Mouse (Mus musculus) embryonic facial prominence, embryonic 14.5 days (tissue): Measurements from ENCODE around the gene Nsmce3. TPM values are rescaled to one million over a fixed set of nuclear protein-coding genes. Genes with fewer than 3 reads are reported as not detected.

Experiments
- ATAC-seq: fragments of 200-750 bp; cut with Nextera tagmentation; 2 replicates; pipeline ENCODE4 v1.8.0; 2017; ENCODE audit warnings: low read depth, moderate number of reproducible peaks, moderate TSS enrichment
- DNase-seq: peaks from one replicate; pipeline ENCODE4 v3.0.0-alpha.2; 2015; ENCODE audit warnings: low spot score
- H3K27ac ChIP-seq: fragments of 300-500 bp; sonication (generic); replicated peaks from 2 replicates; pipeline ENCODE4 v1.5.1; 2014; ENCODE audit warnings: low read depth, mild to moderate bottlenecking, low read length, moderate library complexity
- H3K27me3 ChIP-seq: fragments of 300-500 bp; sonication (generic); replicated peaks from 2 replicates; pipeline ENCODE4 v1.6.1; 2014; ENCODE audit warnings: low read length; ENCODE audit not compliant: control insufficient read depth, insufficient read depth
- H3K36me3 ChIP-seq: fragments of 300-500 bp; sonication (generic); 2 replicates; pipeline ENCODE4 v1.6.1; 2014; ENCODE audit warnings: low read length, mixed read lengths; ENCODE audit not compliant: control insufficient read depth, insufficient read depth
- H3K4me1 ChIP-seq: fragments of 300-500 bp; sonication (generic); 2 replicates; pipeline ENCODE4 v1.6.1; 2014; ENCODE audit warnings: antibody characterized with exemption, low read length; ENCODE audit not compliant: control insufficient read depth, insufficient read depth
- H3K4me2 ChIP-seq: fragments of 300-500 bp; sonication (generic); 2 replicates; pipeline ENCODE4 v1.6.1; 2014; ENCODE audit warnings: low read depth, mild to moderate bottlenecking, low read length, moderate library complexity, mixed read lengths
- H3K4me3 ChIP-seq: fragments of 300-500 bp; sonication (generic); 2 replicates; pipeline ENCODE4 v1.5.1; 2014; ENCODE audit warnings: low read depth, mild to moderate bottlenecking, low read length
- H3K9ac ChIP-seq: fragments of 300-500 bp; sonication (generic); 2 replicates; pipeline ENCODE4 v1.6.1; 2014; ENCODE audit warnings: low read depth, mild to moderate bottlenecking, low read length, moderate library complexity, mixed read lengths
- H3K9me3 ChIP-seq: fragments of 300-500 bp; sonication (generic); 2 replicates; pipeline ENCODE4 v1.6.1; 2016; ENCODE audit warnings: low read length; ENCODE audit not compliant: control insufficient read depth
- WGBS: fragments of 180-500 bp; shearing (Covaris S2); extraction: QIAGEN DNeasy Blood & Tissue Kit; methylation state at CpG from one replicate; pipeline ENCODE4 v1.1.7; 2014; 5-methylcytosine and 5-hydroxymethylcytosine counted together
- polyA plus RNA-seq: library from polyadenylated mRNA; unstranded; fragments of >200 nt; fragmentation: Nextera tagmentation; extraction: Ambion mirVana; gene quantifications from 2 replicates; pipeline ENCODE4 v1.2.1, GENCODE M21; 2014

Nsmce3 gene
- polyA plus RNA-seq, 1 experiment from 2014 or later = 11.4 TPM

GRCm38 (mm10) chr7:64900249-64900648, 27.5 kb upstream of the Nsmce3 start:
- 72% methylated on average over 2 of the region's 2 CpGs for WGBS
- Histone ChIP-seq H3K27ac (no peak overlapping the region), H3K36me3 (no peaks in the 10 kb centered on the region), H3K4me3 (no peak overlapping the region), H3K27me3 (no peaks in the 10 kb centered on the region), H3K4me2 (no peak overlapping the region), H3K4me1 (0 out of 2 replicates have a peak, but pooled peaks cover 5% of the 10 kb centered on the region), H3K9me3 (no peaks in the 10 kb centered on the region), H3K9ac (no peak overlapping the region)
- ATAC-seq (no peak), DNase-seq (no peak)

- Histone ChIP-seq H3K27ac (no peak overlapping the region), H3K9me3 (no peaks in the 10 kb centered on the region), H3K4me3 (no peak overlapping the region), H3K36me3 (no peaks in the 10 kb centered on the region), H3K27me3 (no peaks in the 10 kb centered on the region), H3K9ac (no peak overlapping the region), H3K4me1 (0 out of 2 replicates have a peak, but pooled peaks cover 5% of the 10 kb centered on the region), H3K4me2 (no peak overlapping the region)
- 88% methylated on average over 6 of the region's 6 CpGs for WGBS
- DNase-seq (no peak), ATAC-seq (no peak)
Measured at GRCm38 (mm10) chr7:64896587-64896986, 23.8 kb upstream of the Nsmce3 start.

DNA sequence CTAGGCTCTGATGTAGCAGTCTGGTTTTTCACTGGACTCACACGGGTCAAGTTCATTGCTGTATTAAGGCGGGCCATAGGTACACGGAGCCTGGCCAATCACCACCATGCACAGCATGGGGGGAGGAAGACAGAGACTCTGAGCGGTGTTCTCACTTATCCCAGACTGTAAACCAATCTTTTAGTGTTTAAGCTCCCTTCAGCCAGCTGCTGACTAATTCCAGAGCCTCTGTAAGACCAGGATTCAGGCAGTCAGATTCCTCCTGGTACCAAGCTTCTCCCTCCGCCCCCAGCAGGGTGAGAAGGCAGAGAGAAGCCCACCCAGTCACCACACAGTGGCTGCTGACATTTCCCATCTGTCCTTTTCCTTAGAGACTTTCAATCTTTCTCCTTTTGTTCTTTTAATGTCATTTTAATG, 22.9 kb upstream of the Nsmce3 start:
- no peak overlapping the region for H3K9ac ChIP-seq
- H3K27me3 ChIP-seq = no peaks in the 10 kb centered on the region
- WGBS = 27% methylated on average over 5 of the region's 5 CpGs
- H3K36me3 ChIP-seq = no peaks in the 10 kb centered on the region
- no peak overlapping the region for H3K4me3 ChIP-seq
- H3K4me2 ChIP-seq = no peak overlapping the region
- DNase-seq = peak; percentile 67
- H3K27ac ChIP-seq = 0 out of 2 replicates have a peak overlapping the region, but pooled peaks have one; percentile 46
- peak; percentile 74 for ATAC-seq
- no peaks in the 10 kb centered on the region for H3K9me3 ChIP-seq
- 0 out of 2 replicates have a peak, but pooled peaks cover 5% of the 10 kb centered on the region for H3K4me1 ChIP-seq

DNA sequence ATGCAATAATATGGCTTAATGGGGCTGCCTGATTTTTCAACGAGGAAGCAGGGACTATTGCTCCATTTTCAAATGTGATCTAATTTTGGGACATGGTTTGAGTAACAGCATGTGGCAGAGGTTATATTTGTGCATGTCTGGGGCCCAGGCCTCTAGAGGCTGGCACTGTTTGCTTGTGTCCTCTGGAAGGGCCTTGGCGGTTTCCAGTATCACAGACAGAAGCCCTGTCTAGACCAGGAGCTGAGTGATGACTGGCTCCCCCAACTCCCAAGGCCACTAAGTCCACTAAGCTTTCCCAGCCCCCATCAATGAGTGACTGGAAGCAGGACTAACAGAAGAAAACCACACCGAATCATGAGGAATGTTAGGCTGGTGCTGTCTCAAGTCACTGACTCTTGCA, 18.3 kb upstream of the Nsmce3 start:
- no peak overlapping the region for H3K9ac ChIP-seq
- ATAC-seq (peak; percentile 35; the same call in 1 of the 2 replicates), DNase-seq (peak; percentile 25)
- no peaks in the 10 kb centered on the region for H3K27me3 ChIP-seq
- no peaks in the 10 kb centered on the region for H3K36me3 ChIP-seq
- H3K9me3 ChIP-seq = no peaks in the 10 kb centered on the region
- H3K4me2 ChIP-seq = no peak overlapping the region
- H3K27ac ChIP-seq = no peak overlapping the region
- H3K4me1 ChIP-seq = peaks cover 6% of the 10 kb centered on the region; the same call in 1 of the 2 replicates
- no peak overlapping the region for H3K4me3 ChIP-seq
- WGBS = 49% methylated on average over 3 of the region's 3 CpGs

DNA sequence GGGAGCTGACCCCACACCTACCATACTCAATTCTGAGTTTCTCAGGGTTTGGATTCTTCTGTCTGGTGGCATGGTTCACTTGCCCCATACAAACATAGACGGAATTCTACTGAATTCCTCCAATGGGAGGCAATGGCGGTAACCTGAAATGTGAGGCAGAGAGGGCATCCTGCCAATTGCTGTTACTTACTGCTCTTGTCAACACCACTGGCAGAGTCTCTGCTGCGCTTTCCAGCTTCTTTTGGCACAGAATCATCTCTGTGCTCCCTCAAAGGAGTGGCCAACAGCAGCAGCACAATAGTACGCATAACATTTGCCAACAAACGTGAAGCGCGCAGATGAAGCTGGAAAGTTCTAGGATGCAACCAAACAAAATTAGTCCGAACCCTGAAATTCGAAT, 17.1 kb upstream of the Nsmce3 start:
- no peaks in the 10 kb centered on the region for H3K27me3 ChIP-seq
- no peaks in the 10 kb centered on the region for H3K9me3 ChIP-seq
- H3K9ac ChIP-seq = no peak overlapping the region
- 59% methylated on average over 9 of the region's 9 CpGs for WGBS
- peaks cover 6% of the 10 kb centered on the region; the same call in 1 of the 2 replicates for H3K4me1 ChIP-seq
- no peak overlapping the region for H3K27ac ChIP-seq
- no peak for ATAC-seq
- peak; percentile 90 for DNase-seq
- no peaks in the 10 kb centered on the region for H3K36me3 ChIP-seq
- no peak overlapping the region for H3K4me2 ChIP-seq
- H3K4me3 ChIP-seq = no peak overlapping the region

GRCm38 (mm10) chr7:64884187-64884862, 11.5 kb upstream of the Nsmce3 start:
- Histone ChIP-seq H3K27me3 (no peaks in the 10 kb centered on the region), H3K4me2 (no peak overlapping the region), H3K9ac (no peak overlapping the region), H3K4me3 (no peak overlapping the region), H3K4me1 (no peaks in the 10 kb centered on the region), H3K27ac (no peak overlapping the region), H3K36me3 (no peaks in the 10 kb centered on the region), H3K9me3 (no peaks in the 10 kb centered on the region)
- no peak for ATAC-seq
- WGBS = 61% methylated on average over 11 of the region's 11 CpGs
- DNase-seq = no peak

DNA sequence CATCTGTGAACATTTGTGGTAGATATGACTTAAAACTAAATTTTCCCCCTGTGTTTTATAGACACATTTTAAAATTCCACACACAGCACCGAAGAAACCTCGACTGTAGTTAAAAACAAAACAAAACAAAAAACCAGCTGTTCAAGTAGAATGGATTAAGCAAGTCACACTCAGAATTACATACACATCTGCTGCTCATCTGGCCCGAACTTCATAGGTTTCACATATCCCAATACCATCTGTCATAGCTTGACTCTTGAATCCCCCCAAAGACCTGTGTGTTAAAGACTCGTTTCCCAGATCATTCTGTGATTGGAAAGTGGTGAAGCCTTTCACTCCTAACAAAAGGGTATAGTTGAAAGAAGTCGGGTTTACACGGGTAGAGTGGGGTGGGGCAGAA, 9.4 kb upstream of the Nsmce3 start:
- no peak overlapping the region for H3K4me3 ChIP-seq
- DNase-seq = peak; percentile 68

GRCm38 (mm10) chr7:64881387-64881786, 8.6 kb upstream of the Nsmce3 start:
- WGBS = 80% methylated on average over 7 of the region's 7 CpGs
- Histone ChIP-seq H3K9ac (no peak overlapping the region), H3K4me3 (no peak overlapping the region), H3K9me3 (no peaks in the 10 kb centered on the region), H3K4me1 (no peaks in the 10 kb centered on the region), H3K27me3 (no peaks in the 10 kb centered on the region), H3K4me2 (no peak overlapping the region), H3K27ac (no peak overlapping the region), H3K36me3 (no peaks in the 10 kb centered on the region)
- ATAC-seq (no peak), DNase-seq (no peak)

More for the DNA sequence above, 9.4 kb upstream of the Nsmce3 start:
- Histone ChIP-seq H3K9me3 (no peaks in the 10 kb centered on the region), H3K4me1 (no peaks in the 10 kb centered on the region), H3K27me3 (no peaks in the 10 kb centered on the region), H3K9ac (no peak overlapping the region), H3K4me2 (no peak overlapping the region), H3K36me3 (no peaks in the 10 kb centered on the region), H3K27ac (no peak overlapping the region)
- WGBS = 40% methylated on average over 6 of the region's 6 CpGs
- ATAC-seq = no peak

DNA sequence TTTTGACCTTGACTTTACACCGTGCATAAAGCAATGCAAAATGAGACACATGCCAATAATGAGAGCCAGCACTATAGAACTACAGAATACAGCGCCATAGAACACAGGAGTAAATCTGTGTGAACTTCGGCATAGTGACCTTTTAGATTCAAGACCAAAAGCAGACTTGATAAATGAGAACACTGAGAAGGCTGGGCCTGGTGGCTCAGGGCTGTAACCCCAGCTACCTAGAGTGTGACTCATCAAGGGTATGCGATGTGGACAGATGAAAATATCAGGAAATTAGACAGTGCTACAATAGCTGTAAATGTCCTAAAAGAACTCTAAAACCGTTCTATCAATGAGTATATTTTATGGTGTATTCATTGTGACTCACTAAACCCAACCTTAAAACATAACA, 7.6 kb upstream of the Nsmce3 start:
- no peak overlapping the region for H3K4me3 ChIP-seq
- no peak for ATAC-seq

More for the DNA sequence above, 7.6 kb upstream of the Nsmce3 start:
- Histone ChIP-seq H3K4me1 (no peaks in the 10 kb centered on the region), H3K4me2 (no peak overlapping the region), H3K9ac (no peak overlapping the region), H3K36me3 (no peaks in the 10 kb centered on the region), H3K27me3 (no peaks in the 10 kb centered on the region), H3K9me3 (no peaks in the 10 kb centered on the region), H3K27ac (no peak overlapping the region)
- no peak for DNase-seq
- 65% methylated on average over 5 of the region's 5 CpGs for WGBS
